Mouse (Mus musculus) urinary bladder, adult 18-20 months (tissue): ENCODE results near the gene Gm9958.

Source experiments
- DNase-seq, 2 experiments: peaks; one replicate each; pipeline ENCODE4 v3.0.0; 2022; ENCODE audit warnings: low spot score in 2 of 2, mixed read lengths in 2 of 2

Gene Gm9958

DNA sequence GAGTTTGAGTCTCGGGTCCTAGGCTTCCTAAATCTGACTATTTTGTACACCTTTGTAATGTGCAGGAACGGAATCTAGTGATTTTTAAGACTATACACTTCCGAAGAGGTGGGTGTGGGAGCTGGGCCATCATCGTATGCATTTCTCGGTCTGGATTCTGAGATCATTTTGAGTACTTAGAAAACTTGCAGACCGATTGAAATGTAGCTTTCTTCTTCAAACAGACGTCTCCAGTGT, at the start of gene Gm9958:
Gene Gm9958 (plus strand): TSS at position 138 of the 237 bp plus-strand sequence.
- no peak for DNase-seq

DNA sequence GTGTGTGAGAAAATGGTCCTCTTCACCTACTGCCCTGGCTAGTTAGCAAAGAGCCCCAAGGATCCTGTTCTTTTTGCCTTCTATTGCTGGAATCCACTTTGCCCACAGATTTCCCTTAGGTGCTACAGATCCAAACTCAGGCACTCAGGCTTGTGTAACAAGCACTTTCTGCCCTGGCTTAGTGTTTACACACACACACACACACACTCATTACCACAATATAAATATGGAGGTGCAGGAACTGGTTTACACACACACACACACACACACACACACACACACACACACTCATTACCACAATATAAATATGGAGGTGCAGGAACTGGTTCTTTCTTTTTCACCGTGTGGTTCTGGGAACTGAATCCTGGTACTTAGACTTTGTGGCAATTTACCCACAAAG, 35.9 kb upstream of the Gm9958 start:
- no peak for DNase-seq

DNA sequence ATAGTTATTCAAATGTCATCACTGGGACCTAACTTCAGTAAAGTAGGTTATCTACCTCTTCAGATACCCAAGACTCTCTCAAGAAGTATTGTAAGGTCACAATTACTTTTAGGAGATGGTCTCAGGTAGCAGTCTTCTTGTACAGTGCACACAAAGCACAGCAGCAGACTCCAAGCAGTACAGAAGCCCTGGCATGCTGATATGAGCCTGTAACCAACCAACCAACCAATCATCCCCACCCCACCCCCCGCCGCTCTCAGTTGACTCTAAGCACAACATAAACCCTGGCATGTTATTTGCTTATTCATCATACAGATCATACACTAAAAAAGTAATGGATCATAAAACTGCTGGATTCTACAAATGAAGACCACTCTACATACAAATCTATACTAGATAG, 34.5 kb upstream of the Gm9958 start:
- DNase-seq = no peak

DNA sequence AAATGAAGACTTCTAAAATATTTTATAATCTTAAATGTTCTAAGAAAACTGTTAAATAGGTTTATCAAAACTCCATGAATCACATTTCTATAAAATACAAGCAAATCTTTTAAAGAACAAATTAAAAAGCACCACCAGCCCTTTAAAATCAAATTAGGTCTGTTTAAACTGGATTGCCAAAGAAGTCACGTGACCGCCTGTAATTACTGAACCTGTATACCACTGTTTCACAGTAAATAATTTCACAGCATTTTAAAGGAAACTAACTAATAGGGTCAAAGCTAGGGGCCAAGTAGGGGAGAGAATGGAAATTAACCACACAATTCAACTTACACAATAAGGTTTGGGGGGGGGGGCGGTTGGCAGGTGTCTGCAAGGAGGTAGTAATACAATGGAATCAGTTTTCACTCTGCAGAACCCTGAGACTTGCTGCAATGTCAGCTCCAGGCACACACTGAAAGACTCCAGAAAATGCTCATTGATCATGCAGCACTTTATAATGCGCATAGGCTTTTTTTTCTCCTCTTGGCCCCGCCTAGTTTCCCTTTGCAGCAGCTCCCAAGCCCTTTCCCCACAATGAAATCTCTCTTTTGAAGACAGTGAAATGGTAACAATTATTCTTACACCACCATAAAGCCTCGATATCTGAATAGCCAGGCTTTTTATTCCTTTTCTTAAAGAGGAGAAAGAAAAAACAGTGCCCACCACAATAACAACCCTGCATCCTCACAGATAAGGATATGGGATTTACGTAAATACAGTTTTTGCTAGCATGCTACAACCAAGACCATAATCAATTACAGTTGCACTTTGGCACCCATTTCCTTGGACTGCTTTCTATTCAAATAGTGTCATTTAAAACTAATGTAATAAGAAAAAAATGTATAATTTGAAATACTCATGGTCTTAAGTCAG, 28.6 kb upstream of the Gm9958 start:
- DNase-seq = no peak

DNA sequence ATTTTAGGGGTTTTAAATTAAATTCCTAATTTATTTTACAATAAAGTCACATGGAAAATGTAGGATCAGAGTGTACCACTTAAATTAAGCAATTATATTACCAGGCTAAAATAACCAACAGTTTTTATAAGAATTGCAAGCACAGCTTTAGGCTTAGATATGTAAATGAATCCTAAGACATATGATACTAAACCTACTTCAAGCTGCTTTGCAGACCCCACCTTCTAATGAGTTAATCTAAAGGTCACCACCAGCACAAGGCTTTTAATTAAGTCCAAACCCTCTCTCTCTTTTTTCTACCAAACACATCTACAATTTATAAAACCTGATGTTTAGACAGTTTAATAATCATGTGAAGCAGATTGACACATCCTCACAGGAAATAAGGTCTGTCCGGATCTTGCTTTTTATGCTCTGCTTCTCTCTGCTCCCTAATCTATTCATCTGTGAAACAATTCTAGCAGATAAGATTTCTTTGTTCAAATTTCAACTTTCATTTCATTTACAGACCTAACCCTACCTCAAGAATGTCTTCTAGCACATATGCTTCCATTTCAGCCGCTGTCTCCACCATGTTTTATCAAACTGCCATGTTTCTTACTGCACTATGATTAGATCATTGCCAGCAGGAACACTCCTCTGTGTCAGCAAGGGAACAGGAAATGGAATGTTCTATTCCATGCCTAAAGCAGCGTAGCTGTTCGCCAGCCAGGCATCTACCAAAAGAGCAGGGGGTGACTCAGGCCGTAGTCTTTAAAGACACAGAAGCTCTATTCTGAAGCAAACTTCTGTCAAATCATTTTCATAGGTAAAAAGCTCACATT, 27.7 kb upstream of the Gm9958 start:
- peak in 1 of 2 experiments; percentile 31 for DNase-seq

DNA sequence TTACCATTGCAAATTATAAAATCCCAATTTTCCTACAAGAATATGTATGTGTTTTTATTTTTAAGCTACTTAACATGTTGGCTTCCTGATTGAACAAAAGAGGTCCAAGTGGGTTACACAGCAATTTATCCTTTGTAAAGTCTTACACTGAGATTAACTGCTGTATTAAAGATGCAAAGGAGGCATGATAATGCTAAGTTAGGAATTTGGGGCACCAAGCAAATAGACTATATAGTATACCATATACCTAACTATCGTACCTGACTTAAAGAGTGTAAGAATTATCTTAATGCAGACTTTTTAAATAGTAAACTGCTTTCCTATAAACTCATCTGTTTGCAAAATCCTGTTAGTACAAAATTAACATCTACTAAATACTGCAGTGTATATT, 27.1 kb upstream of the Gm9958 start:
- no peak for DNase-seq

DNA sequence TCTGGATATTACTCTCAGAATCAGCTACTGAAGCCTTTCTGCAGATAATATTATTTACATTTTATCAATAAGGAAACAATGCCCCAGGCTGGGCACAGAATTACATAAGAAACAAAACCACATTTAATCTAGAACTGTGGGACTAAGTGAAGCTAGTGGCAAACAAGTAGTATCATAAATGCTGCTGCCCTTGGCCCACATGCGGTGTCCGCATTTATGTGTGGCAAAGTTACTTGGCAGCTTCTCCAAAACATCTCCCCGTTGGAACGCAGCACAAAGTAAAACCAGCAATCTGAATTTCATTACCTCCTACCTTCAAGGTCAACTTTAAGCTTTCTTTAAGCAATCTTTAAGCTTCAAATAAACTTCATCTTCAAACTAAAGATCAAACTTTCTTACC, 26.2 kb upstream of the Gm9958 start:
- DNase-seq = no peak

DNA sequence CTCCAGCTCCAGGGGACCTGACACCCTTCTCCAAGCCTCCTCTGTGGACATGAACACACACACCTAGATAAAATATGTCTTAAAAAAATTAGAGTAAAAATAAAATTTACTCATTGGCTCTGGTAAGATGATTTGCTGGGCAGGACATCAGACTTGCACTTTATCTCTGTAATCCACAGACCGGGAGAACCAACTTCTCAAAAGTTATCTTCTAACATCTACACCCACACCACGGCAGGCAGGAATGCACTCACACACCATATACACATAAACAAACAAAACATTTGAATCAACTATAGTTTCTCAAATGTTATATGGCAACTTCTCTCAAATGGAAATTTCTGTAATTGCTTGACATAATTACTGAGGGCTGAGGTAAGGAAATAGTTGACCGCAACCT, 20.1 kb upstream of the Gm9958 start:
- no peak for DNase-seq

DNA sequence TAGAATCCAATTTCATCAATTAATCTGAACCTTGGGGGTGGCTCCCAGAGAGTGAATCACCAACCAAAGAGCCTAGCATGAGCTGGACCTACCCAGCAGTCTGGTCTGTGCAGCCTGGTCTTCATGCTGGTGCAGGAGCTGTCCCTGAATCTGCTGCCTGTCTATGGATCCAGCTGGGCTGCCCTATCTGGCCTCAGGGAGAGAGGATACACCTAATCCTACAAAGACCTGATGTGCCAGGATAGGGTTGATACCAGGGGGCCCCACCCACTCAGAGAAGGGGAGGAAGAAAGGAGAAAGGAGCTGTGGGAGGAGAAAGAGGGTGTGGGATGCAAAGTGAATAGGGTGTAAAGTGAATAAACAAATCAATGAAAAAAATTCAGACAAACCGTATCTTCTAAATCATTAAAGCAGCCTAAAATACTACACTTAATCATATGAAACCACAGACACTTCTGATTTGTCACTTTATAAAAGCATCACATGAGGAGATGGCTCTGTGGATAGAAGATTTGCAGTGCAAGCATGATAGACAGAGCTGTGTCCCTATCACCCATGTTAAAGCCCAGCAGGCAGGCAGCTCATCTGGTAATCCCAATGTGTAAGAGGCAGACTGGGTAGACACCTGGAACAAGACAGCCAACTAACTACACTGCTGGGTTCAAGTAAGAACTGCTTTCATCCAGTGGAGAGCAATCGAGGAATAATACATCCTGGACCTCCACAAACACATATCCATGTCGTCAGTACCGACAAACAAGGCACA, 13.3 kb upstream of the Gm9958 start:
- no peak for DNase-seq

DNA sequence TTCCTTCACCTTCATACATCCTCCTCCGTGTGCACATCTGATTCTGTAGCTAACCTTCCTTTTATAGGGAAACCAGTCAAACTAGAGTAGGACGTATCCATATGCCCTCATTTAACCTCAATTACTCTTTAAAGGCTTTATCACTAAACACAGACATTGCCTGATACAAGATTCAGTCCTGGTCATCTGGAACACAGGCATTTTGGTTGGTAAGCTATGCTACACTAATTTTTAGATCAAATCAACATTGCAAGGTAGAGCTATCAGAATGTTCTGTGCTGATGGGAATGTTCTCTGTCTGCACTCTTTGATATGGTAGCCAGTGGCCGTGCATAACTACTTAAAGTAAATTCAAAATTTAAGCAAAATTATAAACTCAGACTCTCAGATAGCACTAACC, 11.2 kb upstream of the Gm9958 start:
- DNase-seq = no peak

DNA sequence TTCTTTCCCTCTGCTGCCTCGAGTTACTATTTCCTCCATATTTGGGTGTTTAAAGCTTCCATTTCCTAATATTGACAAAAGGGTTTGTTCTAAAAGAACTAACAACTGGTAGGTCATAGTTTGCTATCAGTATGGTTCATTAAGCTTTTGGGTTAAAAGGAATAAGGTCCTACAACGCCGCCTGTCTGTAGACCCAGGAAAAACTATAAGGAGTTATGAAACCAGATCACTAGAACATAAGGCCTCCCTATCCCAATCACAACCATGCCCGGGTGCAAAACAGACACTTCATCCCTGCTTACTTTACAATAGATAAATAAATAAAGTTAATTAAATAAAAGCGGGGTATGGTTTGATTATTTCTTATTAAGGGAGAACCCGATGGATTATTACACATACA, 2.5 kb upstream of the Gm9958 start:
- DNase-seq = peak; percentile 54 to 58

DNA sequence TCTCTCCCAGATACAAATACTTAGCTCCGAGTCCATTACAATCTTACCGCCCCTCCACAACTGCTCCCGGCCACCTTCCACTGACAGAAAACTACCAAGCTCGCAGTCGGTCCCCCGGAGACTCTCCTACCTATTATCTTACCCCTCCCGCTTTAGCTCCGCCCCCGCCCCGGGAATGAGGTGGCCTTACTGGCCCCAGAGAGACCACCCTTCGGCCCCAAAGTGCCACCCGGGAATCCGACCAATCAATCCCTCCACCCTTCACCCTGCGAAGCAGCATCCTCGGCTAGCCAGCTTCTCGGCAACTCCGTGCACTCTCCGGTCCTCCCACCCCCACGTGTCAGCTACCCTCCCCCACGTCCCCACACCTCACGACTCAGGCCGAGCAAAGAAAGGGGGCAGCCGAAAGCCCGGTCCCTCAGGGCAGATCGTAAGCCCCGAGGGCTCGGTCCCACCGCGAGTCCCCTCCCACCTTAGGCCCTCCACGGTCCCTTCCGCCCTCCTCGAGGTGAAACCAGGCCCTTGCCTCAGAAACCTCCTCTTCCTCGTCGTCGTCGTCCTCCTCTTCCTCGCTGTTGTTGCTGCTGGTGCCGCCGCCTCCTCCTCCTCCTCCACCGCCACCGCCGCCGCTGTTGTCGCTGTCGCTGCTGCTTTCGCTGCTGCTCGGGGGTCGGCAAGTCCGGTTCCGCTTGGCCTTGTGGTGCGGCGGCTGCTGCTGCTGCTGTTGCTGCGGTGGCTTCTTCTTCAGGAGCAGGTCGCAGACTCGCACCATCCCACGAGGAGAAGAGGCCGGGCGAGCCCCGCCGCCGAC, 1.7 kb upstream of the Gm9958 start:
- DNase-seq = peak; percentile 15 to 48

DNA sequence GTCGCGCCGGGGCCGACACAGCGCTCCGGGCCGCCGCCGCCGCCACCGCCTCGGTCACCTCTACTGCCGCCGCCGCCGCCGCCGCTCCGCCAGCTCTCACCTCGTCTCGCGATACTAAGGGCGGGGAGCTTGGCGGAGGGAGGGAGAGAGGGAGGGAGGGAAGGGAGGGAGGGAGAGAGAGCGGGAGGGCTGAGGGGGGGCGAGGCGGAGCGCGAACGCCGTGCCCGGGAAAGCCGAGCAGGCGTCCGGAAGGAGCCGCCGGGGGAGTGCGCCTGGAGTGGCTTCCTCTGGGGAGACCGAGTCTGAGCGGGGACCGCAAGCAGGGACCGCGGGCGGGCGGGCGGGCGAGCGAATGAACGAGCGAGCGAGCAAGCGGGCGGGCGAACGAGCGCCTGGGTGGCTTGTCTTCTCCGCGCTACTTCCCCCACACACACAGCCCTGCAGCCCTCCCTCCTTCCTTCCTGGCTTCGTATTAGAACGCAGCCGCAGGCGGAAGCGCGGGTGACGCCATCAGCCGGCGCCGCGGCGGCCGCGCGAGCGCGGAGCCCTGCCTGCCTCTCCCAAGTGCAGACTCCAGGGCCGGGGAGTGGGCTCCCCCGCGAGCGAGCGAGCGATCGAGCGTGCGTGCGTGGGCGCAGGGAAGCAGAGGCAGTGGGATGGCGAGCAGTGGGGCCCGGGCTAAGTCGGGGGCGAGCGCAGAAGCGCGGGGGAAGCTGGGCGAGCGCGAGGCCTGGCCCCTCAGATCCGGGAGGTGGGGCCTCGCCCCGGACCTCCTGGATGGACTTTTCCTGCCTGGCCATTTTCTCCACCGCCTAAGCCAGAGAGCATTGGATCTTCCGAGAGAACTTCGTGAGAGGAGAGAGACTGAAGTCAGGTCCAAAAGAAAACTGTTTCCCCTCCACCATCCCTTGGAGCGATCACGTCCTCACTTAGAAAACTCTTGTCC, 610 bp upstream of the Gm9958 start, which contains the start of gene Ankrd17:
Gene Ankrd17 (minus strand): TSS at position 457 of the 946 bp plus-strand sequence.
- DNase-seq = peak; percentile 84 to 86

DNA sequence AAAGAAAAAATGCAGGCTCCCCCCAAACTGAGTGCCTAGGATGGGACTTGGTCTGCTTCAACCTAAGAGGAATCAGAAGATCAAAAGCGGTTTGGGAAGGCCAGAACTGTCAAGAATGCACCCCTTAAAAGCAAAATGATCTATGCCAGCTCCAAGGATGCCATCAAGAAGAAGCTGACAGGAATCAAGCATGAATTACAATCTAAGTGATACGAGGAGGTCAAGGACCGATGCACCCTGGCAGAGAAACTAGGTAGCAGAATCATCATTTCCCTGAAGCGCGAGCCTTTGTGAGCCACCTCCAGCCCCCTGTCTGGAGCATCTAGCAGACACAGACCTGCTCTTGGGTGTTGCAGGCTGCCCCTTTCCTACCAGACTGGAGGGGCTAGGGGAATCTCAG, 3.4 kb downstream of the Gm9958 start:
- no peak for DNase-seq

DNA sequence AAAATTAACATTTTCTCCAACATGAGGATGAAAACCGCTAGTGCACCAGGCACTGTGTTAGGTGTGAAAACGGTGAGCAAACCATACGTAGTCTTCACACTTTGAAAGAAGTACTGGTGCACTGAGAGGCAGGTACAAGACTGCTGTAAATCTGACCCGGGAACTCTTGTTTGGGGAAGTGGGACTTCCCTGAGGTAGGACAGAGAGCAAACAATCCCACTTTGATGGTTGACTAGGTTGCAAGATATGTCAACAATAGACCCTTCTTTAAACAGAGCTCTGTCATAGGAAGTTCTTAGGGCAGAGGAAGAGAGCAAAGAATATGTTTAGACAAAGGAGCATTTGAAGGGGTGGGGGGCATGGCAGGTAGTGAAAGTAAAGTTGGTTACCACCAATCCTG, 6.7 kb downstream of the Gm9958 start:
- DNase-seq = no peak

DNA sequence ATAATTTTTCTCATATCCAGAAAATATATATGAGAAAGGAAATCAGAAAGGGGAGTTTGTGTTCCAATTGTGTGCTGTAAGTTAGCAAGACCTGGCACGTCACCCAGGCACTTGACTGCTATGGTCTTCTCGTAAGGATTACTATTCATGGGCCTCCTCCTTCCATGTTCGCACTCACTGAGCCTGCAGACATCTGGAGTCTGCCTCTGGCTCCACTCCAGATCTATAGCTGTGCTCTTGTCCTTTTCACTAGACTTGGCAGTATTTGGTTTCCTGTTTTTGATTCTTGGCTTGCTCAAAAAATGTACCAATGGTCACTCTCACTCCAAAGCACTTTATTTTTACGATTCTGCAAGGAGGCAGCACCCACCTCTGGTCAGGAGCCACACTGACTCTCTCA, 14.5 kb downstream of the Gm9958 start:
- DNase-seq = no peak

DNA sequence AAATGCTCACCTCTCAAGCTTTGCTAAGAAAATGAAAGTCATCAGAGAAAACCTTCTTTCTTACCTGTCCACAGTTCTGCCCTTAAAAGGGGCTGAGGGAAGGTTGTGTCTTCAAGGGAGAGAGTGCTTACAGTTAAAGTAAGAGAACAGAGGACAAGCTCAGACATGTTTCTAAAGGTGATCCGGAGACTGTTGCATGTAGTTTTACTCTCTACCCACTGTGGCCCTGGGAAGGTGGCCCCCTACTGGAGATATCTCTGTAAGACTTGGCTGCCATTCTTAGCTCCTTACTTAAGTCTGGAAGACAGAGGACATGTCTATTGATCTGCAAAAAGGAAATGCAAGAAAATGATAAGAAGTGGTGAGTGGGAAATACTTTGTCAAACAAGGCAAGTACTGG, 16.1 kb downstream of the Gm9958 start:
- no peak for DNase-seq

DNA sequence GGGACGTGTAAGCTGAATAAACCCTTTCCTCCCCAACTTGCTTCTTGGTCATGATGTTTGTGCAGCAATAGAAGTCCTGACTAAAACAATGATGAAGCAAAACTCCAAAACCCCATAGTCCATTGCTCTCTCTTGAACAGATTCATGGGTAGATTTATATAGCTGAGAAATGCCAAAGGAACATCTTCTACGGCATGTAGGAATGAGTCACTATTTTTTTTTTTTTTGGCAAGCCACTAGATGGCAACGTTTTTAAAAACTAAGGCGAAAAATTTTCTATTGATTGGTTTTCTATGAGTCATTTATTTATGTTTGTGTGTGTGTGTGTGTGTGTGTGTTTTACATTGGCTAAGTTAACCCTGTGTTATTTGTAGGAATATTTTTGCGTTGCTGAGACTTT, 26.8 kb downstream of the Gm9958 start:
- DNase-seq = no peak

DNA sequence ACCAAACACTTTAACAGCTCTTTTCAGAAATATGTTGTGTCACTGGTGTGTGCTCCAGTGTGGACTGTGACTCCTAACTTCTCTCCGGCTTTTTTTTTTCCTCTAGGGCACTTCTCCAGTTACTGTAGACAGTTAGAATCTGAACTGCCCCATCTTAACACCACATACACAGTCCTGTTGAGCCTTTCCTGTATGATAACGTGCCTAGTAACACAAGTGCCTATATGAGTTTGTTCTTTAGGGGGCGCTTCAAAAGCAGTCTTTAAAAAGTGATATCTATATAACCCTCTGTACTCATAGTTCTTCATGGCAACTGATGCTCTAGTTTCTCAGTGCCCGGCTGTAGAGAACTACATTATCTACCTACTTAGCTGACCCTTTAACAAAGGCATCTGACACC, 27.3 kb downstream of the Gm9958 start:
- DNase-seq = no peak

DNA sequence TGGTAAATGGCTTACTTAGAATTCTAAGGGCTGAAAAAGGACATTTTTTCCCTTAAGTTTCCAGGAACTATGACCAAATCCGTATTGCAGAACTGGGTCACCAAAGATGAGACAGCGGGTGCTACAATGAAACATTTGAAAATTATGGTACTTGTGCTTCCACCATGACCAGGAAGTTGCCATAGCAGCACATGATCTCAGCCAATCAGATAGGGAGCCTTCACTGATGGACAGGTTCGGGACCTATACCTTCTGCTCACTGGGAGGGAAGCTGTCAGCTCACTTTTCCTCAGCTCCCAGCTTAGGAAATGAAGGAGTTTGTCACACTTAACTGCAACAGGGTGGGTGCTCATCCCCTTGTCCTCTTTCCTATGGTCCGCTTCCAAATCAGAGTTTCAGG, 29.8 kb downstream of the Gm9958 start:
- DNase-seq = no peak
